In genomic region chr9:3000445-3000972, GRCm38 (mm10) we compare ENCODE assay signal across 15 mouse cellular contexts. TPM values are rescaled to one million over a fixed set of nuclear protein-coding genes. Genes with fewer than 3 reads are reported as not detected.
DNase-seq lines count a peak whose midpoint lies in the region; ATAC-seq and TF ChIP-seq lines count a peak whose summit lies in the region.
"Not testable (repeated sequence)": the region's sequence is repeated elsewhere in the genome, so short reads cannot be mapped to it uniquely, and the experiment has no call there.
"Had no signal": no experiment of that assay in that cellular context is flagged by ENCODE, and none has a peak within 500 bp of the region (broad histone marks: within the 10 kb centered on the region; RNA-seq: fewer than 3 reads in every experiment).

TSS of gene Gm10722 (plus strand) at chr9:3000922.

- DNase-seq in 3134 (ENCODE audit: extremely low read depth, insufficient read length, low spot score) (peak; percentile 59), WW6 (ENCODE audit: low read depth, low spot score) (peak; percentile 42)
- DNase-seq in cerebellum, postnatal 25 days: peak; percentile 1 to 3
- DNase-seq in forebrain, postnatal 0 days: peak; percentile 30
- peak; percentile 50 for DNase-seq in hindbrain, embryonic 14.5 days (ENCODE audit: low spot score)
- DNase-seq in layer of hippocampus, postnatal 36 days: peak; percentile 5 to 15
- DNase-seq in midbrain, embryonic 11.5 days (ENCODE audit: low spot score, missing footprints): peak; percentile 93
- peak; percentile 59 for DNase-seq in spleen, adult 12 weeks (ENCODE audit: low spot score)

- 70% methylated on average over 12 of the region's 12 CpGs for WGBS in forebrain, postnatal 0 days
- 73% methylated on average over 12 of the region's 12 CpGs for WGBS in hindbrain, embryonic 14.5 days
- 68% methylated on average over 12 of the region's 12 CpGs for WGBS in midbrain, embryonic 11.5 days

- H3K4me2 ChIP-seq in forebrain, postnatal 0 days (ENCODE audit: low read depth); hindbrain, embryonic 14.5 days (replicated peaks); midbrain, embryonic 11.5 days: not testable (repeated sequence)

- H3K27me3 ChIP-seq in forebrain, postnatal 0 days (ENCODE audit: insufficient read depth, low read length); hindbrain, embryonic 14.5 days (ENCODE audit: control insufficient read depth, insufficient read depth, low read length); midbrain, embryonic 11.5 days (ENCODE audit: control insufficient read depth, insufficient read depth, low read length): not testable (repeated sequence)

- H3K4me3 ChIP-seq in forebrain, postnatal 0 days (ENCODE audit: low read depth, low read length); hindbrain, embryonic 14.5 days (replicated peaks; ENCODE audit: low read length); midbrain, embryonic 11.5 days (ENCODE audit: low read depth, low read length): not testable (repeated sequence)

- ATAC-seq in forebrain, postnatal 0 days; hindbrain, embryonic 14.5 days (ENCODE audit: low FRiP score); midbrain, embryonic 11.5 days (ENCODE audit: low FRiP score): not testable (repeated sequence)

- H3K9ac ChIP-seq in forebrain, postnatal 0 days; hindbrain, embryonic 14.5 days; midbrain, embryonic 11.5 days (ENCODE audit: low read length): not testable (repeated sequence)

- H3K9me3 ChIP-seq in forebrain, postnatal 0 days (ENCODE audit: low read length); hindbrain, embryonic 14.5 days (ENCODE audit: control insufficient read depth, low read length); midbrain, embryonic 11.5 days (ENCODE audit: control insufficient read depth, low read length): not testable (repeated sequence)

- not testable (repeated sequence) for H3K36me3 ChIP-seq in forebrain, postnatal 0 days (ENCODE audit: insufficient read depth); hindbrain, embryonic 14.5 days (replicated peaks; ENCODE audit: control insufficient read depth, insufficient read depth); midbrain, embryonic 11.5 days (ENCODE audit: control insufficient read depth, insufficient read depth, low read length)

- TF ChIP-seq CTCF in forebrain, postnatal 0 days (IDR thresholded peaks at IDR 0.05; ENCODE audit: low read depth): not testable (repeated sequence)

- H3K27ac ChIP-seq in forebrain, postnatal 0 days (ENCODE audit: low read depth, low read length); hindbrain, embryonic 14.5 days; midbrain, embryonic 11.5 days (ENCODE audit: low read depth, low read length): not testable (repeated sequence)

- not testable (repeated sequence) for H3K4me1 ChIP-seq in forebrain, postnatal 0 days (ENCODE audit: insufficient read depth); hindbrain, embryonic 14.5 days (replicated peaks; ENCODE audit: control insufficient read depth, insufficient read depth, low read length); midbrain, embryonic 11.5 days (ENCODE audit: control insufficient read depth, insufficient read depth, low read length)

RNA-seq across cellular contexts. Expression of gene Gm10722, which starts in this region (rescaled TPM):
- not detected in 2 replicates for total RNA-seq in forebrain, postnatal 0 days (2014; rRNA removed)
- polyA plus RNA-seq in forebrain, postnatal 0 days (2015; fragmentation: Nextera tagmentation; extraction: Ambion mirVana): not detected in 2 replicates
- polyA plus RNA-seq in hindbrain, embryonic 14.5 days (2014; fragmentation: Nextera tagmentation; extraction: Ambion mirVana): not detected in 2 replicates
- total RNA-seq in layer of hippocampus, postnatal 36 days (2021): not detected
- not detected in 2 replicates for polyA plus RNA-seq in midbrain, embryonic 11.5 days (2014; fragmentation: Nextera tagmentation; extraction: Ambion mirVana)
- total RNA-seq: adrenal gland, postnatal 10 days; gastrocnemius, adult 2 months; heart, postnatal 36 days had no signal
- polyA plus RNA-seq: C2C12; cortical plate, adult 2 months; limb, embryonic 12.5 days; neural tube, embryonic 14.5 days had no signal

Comparison
In these comparisons a context has a peak if more than half of its experiments do, and no peak if none do; other contexts are left out.
1. Peak in DNase-seq in forebrain, postnatal 0 days; RNA of the gene not detected or under 1 TPM.
2. Peak in DNase-seq in hindbrain, embryonic 14.5 days; RNA of the gene not detected or under 1 TPM.
3. Peak in DNase-seq in layer of hippocampus, postnatal 36 days; RNA of the gene not detected or under 1 TPM.
4. Peak in DNase-seq in midbrain, embryonic 11.5 days; RNA of the gene not detected or under 1 TPM.
5. DNase-seq: peak in every context shown above with its lines; median percentile 93 in midbrain, embryonic 11.5 days; 59 in 3134; 59 in spleen, adult 12 weeks; 50 in hindbrain, embryonic 14.5 days; 42 in WW6; 30 in forebrain, postnatal 0 days; 10 in layer of hippocampus, postnatal 36 days; 2 in cerebellum, postnatal 25 days.